Mouse (Mus musculus) stomach, adult 2 months (tissue): ENCODE data around the gene Zc3h10. TPM values are rescaled to one million over a fixed set of nuclear protein-coding genes. Genes with fewer than 3 reads are reported as not detected.

Experiments used
- polyA plus RNA-seq: library from polyadenylated mRNA; depleted of rRNA; stranded (reverse); fragments of >200 nt; gene quantifications from 2 replicates; pipeline ENCODE4 v1.2.3, GENCODE M21; 2012; rRNA removed

The Zc3h10 gene
- polyA plus RNA-seq: 6.9 and 7.8 TPM in 2 replicates

GRCm38 (mm10) chr10:128547361-128548032 lies at the start of gene Zc3h10:
Gene Zc3h10, minus strand, starts transcription at chr10:128547774.

DNA sequence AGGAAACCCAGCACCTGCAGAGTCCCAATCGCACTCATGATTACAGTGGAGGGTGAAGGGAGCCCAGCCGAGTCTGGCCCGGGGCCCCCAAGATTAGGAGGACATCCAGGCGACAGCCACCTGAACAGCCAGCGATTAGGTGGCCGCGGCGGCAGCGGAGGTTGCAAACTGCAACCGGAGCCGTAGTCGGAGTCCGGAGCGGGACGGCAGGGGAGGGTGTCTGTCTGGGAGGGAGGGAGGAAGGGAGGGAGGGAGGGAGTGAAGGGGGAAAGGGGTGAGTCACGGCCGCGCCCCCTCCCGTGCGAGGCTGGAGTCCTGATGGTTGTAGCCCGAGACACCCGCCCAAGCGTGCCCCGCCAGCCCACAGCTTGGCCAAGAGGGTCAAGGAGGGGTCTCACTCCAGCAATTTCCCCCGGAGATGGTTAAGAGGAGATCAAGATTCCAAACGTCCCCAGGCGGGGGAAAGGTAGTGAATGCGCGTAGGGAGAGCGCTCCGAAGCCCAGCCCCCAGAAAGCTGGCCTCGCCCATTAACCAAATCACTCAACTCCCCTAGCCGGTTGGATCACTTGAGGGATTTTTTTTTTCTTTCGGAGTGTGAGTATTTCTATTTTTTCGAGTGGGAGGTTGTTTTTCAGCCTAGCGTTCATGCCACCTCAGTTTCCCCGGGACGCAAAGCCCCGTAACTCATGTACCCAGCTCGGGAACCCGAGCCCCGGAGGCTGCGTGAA lies 42.1 kb upstream of the Zc3h10 start, which contains the start of gene Erbb3:
TSS of gene Erbb3 (minus strand) at position 189 of the 729 bp plus-strand sequence.

GRCm38 (mm10) chr10:128565788-128566531 lies 18.4 kb upstream of the Zc3h10 start, which contains the start of gene Pa2g4:
Gene Pa2g4, minus strand, starts transcription at chr10:128565987.

DNA sequence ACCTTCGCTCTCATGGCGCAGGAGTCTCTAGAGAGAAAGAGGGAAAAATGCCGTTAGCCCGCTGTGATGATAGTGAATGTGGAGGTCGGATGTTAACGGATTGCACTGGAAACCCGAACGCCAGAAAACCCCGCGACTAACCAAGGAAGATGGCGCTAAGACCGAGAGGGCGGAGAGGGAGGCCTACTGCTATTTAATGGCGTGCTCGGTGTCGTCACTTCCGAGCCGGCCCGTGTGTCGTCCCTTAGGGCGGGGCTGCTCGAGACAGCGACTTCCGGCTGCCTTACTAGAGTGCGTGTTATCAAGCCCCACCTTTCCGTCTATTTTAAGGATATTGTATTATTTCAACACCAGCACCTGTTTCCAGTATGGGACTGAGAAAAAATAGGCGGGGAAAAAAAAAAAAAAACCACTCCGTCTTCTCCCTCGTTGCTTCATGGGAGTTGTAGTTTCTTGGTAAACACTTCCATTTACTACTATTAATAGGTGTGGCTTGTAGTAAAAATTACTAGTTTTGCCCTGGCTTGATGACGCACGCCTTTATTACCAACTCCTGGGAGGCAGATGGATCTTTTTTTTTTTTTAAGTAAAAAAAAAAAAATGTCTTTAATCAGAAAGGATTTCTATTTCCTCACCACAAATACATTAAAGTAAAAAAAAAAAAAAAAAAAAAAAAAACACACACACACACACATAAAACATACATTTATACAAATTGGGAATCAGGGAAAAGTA lies 1.5 kb upstream of the Zc3h10 start, which contains the start of gene Rpl41:
TSS of gene Rpl41 (minus strand) at position 359 of the 735 bp plus-strand sequence.

GRCm38 (mm10) chr10:128525671-128526308 lies 21.8 kb downstream of the Zc3h10 start, which contains the start of gene Esyt1:
Gene Esyt1, minus strand, starts transcription at chr10:128525871.

GRCm38 (mm10) chr10:128498590-128498989 lies 49.0 kb downstream of the Zc3h10 start, which contains the start of gene Myl6b:
Gene Myl6b, minus strand, starts transcription at chr10:128498685.

GRCm38 (mm10) chr10:128493695-128494666 lies 53.6 kb downstream of the Zc3h10 start, which contains the start of gene Myl6:
Gene Myl6, minus strand, starts transcription at chr10:128494145.

Other genes with a start within 250 kb of the Zc3h10 start
- gene Il23a, start 249.0 kb downstream of the Zc3h10 start, polyA plus RNA-seq: 0.04 TPM in 1 of 2 replicates, not detected in the other
- 5.9 and 9.0 TPM in 2 replicates for gene Pan2, start 244.4 kb downstream of the Zc3h10 start, polyA plus RNA-seq
- gene Cnpy2, start 225.3 kb downstream of the Zc3h10 start, polyA plus RNA-seq: 10.5 and 16.3 TPM in 2 replicates
- 146 and 160 TPM in 2 replicates for gene Cs, start 210.0 kb downstream of the Zc3h10 start, polyA plus RNA-seq
- gene Coq10a, start 178.8 kb downstream of the Zc3h10 start, polyA plus RNA-seq: 8.6 and 9.5 TPM in 2 replicates
- gene Ankrd52, start 170.7 kb downstream of the Zc3h10 start, polyA plus RNA-seq: 7.5 and 9.2 TPM in 2 replicates
- 0.83 and 0.84 TPM in 2 replicates for gene Slc39a5, start 146.5 kb downstream of the Zc3h10 start, polyA plus RNA-seq
- 9.5 and 10.9 TPM in 2 replicates for gene Nabp2, start 136.3 kb downstream of the Zc3h10 start, polyA plus RNA-seq
- 7.1 and 8.2 TPM in 2 replicates for gene Rnf41, start 136.1 kb downstream of the Zc3h10 start, polyA plus RNA-seq
- gene Smarcc2, start 88.5 kb downstream of the Zc3h10 start, polyA plus RNA-seq: 32.1 and 38.8 TPM in 2 replicates
- gene Myl6, start 53.6 kb downstream of the Zc3h10 start, polyA plus RNA-seq: 404 and 639 TPM in 2 replicates
- 1.6 and 1.9 TPM in 2 replicates for gene Myl6b, start 49.1 kb downstream of the Zc3h10 start, polyA plus RNA-seq
- gene Esyt1, start 21.9 kb downstream of the Zc3h10 start, polyA plus RNA-seq: 22.8 and 23.2 TPM in 2 replicates
- 1,075 and 1,307 TPM in 2 replicates for gene Rpl41, start 1.5 kb upstream of the Zc3h10 start, polyA plus RNA-seq
- gene Pa2g4, start 18.2 kb upstream of the Zc3h10 start, polyA plus RNA-seq: 4.8 and 7.2 TPM in 2 replicates
- gene Erbb3, start 41.9 kb upstream of the Zc3h10 start, polyA plus RNA-seq: 15.2 and 18.8 TPM in 2 replicates
- gene Rps26, start 79.0 kb upstream of the Zc3h10 start, polyA plus RNA-seq: 506 and 586 TPM in 2 replicates
- gene Ikzf4, start 98.2 kb upstream of the Zc3h10 start, polyA plus RNA-seq: 0.70 and 0.71 TPM in 2 replicates
- 19.1 and 36.0 TPM in 2 replicates for gene Suox, start 126.3 kb upstream of the Zc3h10 start, polyA plus RNA-seq
- gene Rab5b, start 148.5 kb upstream of the Zc3h10 start, polyA plus RNA-seq: 35.8 and 44.6 TPM in 2 replicates
- 1.5 and 1.8 TPM in 2 replicates for gene Pmel, start 156.4 kb upstream of the Zc3h10 start, polyA plus RNA-seq
- 4.8 and 7.7 TPM in 2 replicates for gene Cdk2, start 157.3 kb upstream of the Zc3h10 start, polyA plus RNA-seq
- 11.9 and 18.1 TPM in 2 replicates for gene Dgka, start 197.1 kb upstream of the Zc3h10 start, polyA plus RNA-seq
- gene Pym1, start 200.1 kb upstream of the Zc3h10 start, polyA plus RNA-seq: 7.1 and 7.7 TPM in 2 replicates
- gene Mmp19, start 243.1 kb upstream of the Zc3h10 start, polyA plus RNA-seq: 1.2 and 1.7 TPM in 2 replicates